21 mouse cellular contexts compared by ENCODE assay signal in the genomic region with DNA sequence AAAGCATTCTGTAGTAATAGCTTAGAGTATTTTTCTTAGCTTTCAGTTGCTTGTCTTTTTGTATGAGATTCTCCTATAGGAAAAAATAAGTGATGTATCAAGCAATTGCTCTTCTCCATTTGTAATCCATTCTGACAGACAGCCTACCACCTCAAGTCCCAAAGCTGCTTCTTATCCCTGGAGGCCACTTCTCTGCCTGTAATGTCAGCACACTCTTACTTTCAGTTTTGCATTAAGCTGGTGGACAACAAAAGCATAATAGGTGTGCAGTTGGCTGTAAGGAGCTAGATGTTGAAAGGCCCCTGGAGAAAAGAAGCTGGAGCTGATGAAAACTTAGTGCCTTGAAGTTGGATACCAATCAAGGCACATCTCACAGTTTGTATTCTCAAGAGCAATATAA. TPM values are rescaled to one million over a fixed set of nuclear protein-coding genes. Genes with fewer than 3 reads are reported as not detected.
DNase-seq lines count a peak whose midpoint lies in the region; ATAC-seq lines count a peak whose summit lies in the region.
"Had no signal": no experiment of that assay in that cellular context is flagged by ENCODE, and none has a peak within 500 bp of the region (broad histone marks: within the 10 kb centered on the region; RNA-seq: fewer than 3 reads in every experiment).

No protein-coding gene starts in this region.

- peak; percentile 58 for ATAC-seq in CD4-positive, CD25-positive, alpha-beta regulatory T cell, adult 4 months
- ATAC-seq in hematopoietic stem cell, adult 5-6 weeks (replicated peaks in 1 of 2; ENCODE audit: insufficient read depth in 1 of 2, low FRiP score in 2 of 2, low TSS enrichment in 1 of 2, low read depth in 1 of 2, poor library complexity in 2 of 2, severe bottlenecking in 2 of 2), result peak; percentile 32 to 62; a peak in 2 of 4 replicates
- ATAC-seq: forebrain, embryonic 15.5 days; intestine, embryonic 16.5 days; midbrain, embryonic 13.5 days had no signal

- DNase-seq in lung, postnatal 36 days, result peak; percentile 6
- no peak for DNase-seq in lung, postnatal 25 days (ENCODE audit: low spot score)
- peak; percentile 54 for DNase-seq in retina, postnatal 1 day
- no peak for DNase-seq in left cerebral cortex, adult 11 months (ENCODE audit: low spot score)
- no peak for DNase-seq in thymus, postnatal 4 days
- no peak for DNase-seq in ovary, postnatal 14 days (ENCODE audit: low spot score)
- DNase-seq: adrenal gland, postnatal 14 days; cerebellum, adult 8-10 months; gastrocnemius, postnatal 25 days; heart, adult 18-20 months; heart, postnatal 4 days; kidney, adult 9 months; kidney, postnatal 14 days; liver, embryonic 13.5 days; lung, embryonic 14.5 days; right cerebral cortex, postnatal 14 days had no signal

RNA-seq across cellular contexts. Expression of a gene that starts 26.1 kb away (rescaled TPM):
- polyA plus RNA-seq in CD4-positive, CD25-positive, alpha-beta regulatory T cell, adult 4 months (2017; shearing (Covaris generic)), result 10 to 100 TPM; 45.4 to 68.3 TPM
- total RNA-seq in hematopoietic stem cell, adult 5-6 weeks (2017), result 65.3 and 69.9 TPM in 2 replicates

RNA-seq across cellular contexts. Expression of a gene that starts 26.3 kb away (rescaled TPM):
- 10 to 100 TPM in 1 of 2 experiments, 1 to 10 TPM in 1; 8.6 to 11.4 TPM for polyA plus RNA-seq in CD4-positive, CD25-positive, alpha-beta regulatory T cell, adult 4 months (2017; shearing (Covaris generic))
- 11.6 and 11.8 TPM in 2 replicates for total RNA-seq in hematopoietic stem cell, adult 5-6 weeks (2017)

Comparison
In these comparisons a context has a peak if more than half of its experiments do, and no peak if none do; other contexts are left out.
1. DNase-seq: peak in lung, postnatal 36 days (single experiment) and retina, postnatal 1 day (single experiment); none in lung, postnatal 25 days (single experiment), left cerebral cortex, adult 11 months (single experiment), thymus, postnatal 4 days (single experiment) and ovary, postnatal 14 days (single experiment).